Mouse (Mus musculus) thymus, adult 2 months (tissue): Measurements from ENCODE around the gene AB124611. TPM values are rescaled to one million over a fixed set of nuclear protein-coding genes. Genes with fewer than 3 reads are reported as not detected.
"Not testable (repeated sequence)": the region's sequence is repeated elsewhere in the genome, so short reads cannot be mapped to it uniquely, and the experiment has no call there.

Experiments
- DNase-seq: peaks from one replicate; pipeline ENCODE4 v3.0.0; 2021
- H3K27ac ChIP-seq: fragments of 200-500 bp; 2 replicates; pipeline ENCODE4 v1.5.1; 2012; ENCODE audit warnings: low read length, control low read depth; ENCODE audit not compliant: control insufficient read depth, insufficient read depth
- H3K27me3 ChIP-seq: fragments of 200-500 bp; 2 replicates; pipeline ENCODE4 v1.6.1; 2012; ENCODE audit warnings: mild to moderate bottlenecking, low read length, moderate library complexity, mixed read lengths; ENCODE audit not compliant: control insufficient read depth, insufficient read depth
- H3K36me3 ChIP-seq: fragments of 200-500 bp; 2 replicates; pipeline ENCODE4 v1.6.1; 2012; ENCODE audit warnings: mild to moderate bottlenecking, low read length, moderate library complexity; ENCODE audit not compliant: control insufficient read depth, insufficient read depth
- H3K4me1 ChIP-seq: fragments of 200-500 bp; replicated peaks from 2 replicates; pipeline ENCODE4 v1.6.1; 2012; ENCODE audit warnings: low read length; ENCODE audit not compliant: control insufficient read depth, insufficient read depth
- H3K4me3 ChIP-seq: fragments of 200-500 bp; 2 replicates; pipeline ENCODE4 v1.5.1; 2012; ENCODE audit warnings: mild to moderate bottlenecking, low read length, control low read depth, moderate library complexity; ENCODE audit not compliant: control insufficient read depth, insufficient read depth
- CTCF ChIP-seq: fragments of 200-500 bp; IDR thresholded peaks from 2 replicates; pipeline ENCODE4 v1.5.1; 2012; ENCODE audit warnings: mild to moderate bottlenecking, control low read depth, low read length, moderate library complexity, borderline replicate concordance; ENCODE audit not compliant: control insufficient read depth, poor library complexity, insufficient read depth; ENCODE audit errors: extremely low read depth
- POLR2A ChIP-seq: fragments of 200-500 bp; IDR thresholded peaks from 2 replicates; pipeline ENCODE4 v1.6.1; 2012; ENCODE audit warnings: mild to moderate bottlenecking, low read length, control low read depth, moderate library complexity; ENCODE audit not compliant: control insufficient read depth, poor library complexity, insufficient read depth; ENCODE audit errors: extremely low read depth
- WGBS: fragments of 180-500 bp; shearing (Covaris S2); methylation state at CpG from one replicate; pipeline ENCODE4 v1.1.7; 2018; 5-methylcytosine and 5-hydroxymethylcytosine counted together
- polyA plus RNA-seq: library from polyadenylated mRNA; depleted of rRNA; stranded (reverse); fragments of >200 nt; gene quantifications from 2 replicates; pipeline ENCODE4 v1.2.3, GENCODE M21; 2012

The AB124611 gene
- polyA plus RNA-seq, 1 experiment: 31.1 TPM

DNA sequence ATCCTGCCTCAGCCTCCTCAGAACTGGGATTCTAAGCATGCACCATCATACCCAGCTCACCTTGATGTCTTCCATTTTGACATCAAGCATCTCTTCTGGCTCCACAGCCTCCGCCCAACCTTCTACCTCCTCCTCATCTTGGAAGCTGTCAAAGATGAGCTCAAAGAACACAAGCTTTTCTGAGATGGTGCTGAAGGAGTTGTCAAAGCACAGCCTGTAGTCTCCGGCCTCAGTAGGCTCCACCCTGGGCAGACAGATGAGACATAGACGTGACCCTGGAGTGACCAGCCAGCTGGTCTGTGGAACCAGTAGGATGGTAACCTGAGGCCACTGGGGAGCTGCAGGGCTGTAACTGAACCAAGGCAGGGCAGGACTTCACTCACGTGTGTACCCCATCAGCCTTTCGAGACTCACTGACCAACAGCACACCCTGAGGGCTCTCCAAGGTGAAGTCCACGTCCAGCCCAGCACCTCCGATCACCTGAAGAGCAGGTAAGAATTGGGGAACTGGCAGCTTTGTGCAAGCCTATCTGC lies 17.0 kb upstream of the AB124611 start:
- no peak overlapping the region for H3K4me3 ChIP-seq
- H3K27ac ChIP-seq: no peak overlapping the region
- no peak for TF ChIP-seq POLR2A
- TF ChIP-seq CTCF: no peak
- peaks cover 18% of the 10 kb centered on the region for H3K4me1 ChIP-seq
- 91% methylated on average over 7 of the region's 7 CpGs for WGBS
- DNase-seq: no peak
- peaks cover 24% of the 10 kb centered on the region for H3K36me3 ChIP-seq
- H3K27me3 ChIP-seq: no peaks in the 10 kb centered on the region

DNA sequence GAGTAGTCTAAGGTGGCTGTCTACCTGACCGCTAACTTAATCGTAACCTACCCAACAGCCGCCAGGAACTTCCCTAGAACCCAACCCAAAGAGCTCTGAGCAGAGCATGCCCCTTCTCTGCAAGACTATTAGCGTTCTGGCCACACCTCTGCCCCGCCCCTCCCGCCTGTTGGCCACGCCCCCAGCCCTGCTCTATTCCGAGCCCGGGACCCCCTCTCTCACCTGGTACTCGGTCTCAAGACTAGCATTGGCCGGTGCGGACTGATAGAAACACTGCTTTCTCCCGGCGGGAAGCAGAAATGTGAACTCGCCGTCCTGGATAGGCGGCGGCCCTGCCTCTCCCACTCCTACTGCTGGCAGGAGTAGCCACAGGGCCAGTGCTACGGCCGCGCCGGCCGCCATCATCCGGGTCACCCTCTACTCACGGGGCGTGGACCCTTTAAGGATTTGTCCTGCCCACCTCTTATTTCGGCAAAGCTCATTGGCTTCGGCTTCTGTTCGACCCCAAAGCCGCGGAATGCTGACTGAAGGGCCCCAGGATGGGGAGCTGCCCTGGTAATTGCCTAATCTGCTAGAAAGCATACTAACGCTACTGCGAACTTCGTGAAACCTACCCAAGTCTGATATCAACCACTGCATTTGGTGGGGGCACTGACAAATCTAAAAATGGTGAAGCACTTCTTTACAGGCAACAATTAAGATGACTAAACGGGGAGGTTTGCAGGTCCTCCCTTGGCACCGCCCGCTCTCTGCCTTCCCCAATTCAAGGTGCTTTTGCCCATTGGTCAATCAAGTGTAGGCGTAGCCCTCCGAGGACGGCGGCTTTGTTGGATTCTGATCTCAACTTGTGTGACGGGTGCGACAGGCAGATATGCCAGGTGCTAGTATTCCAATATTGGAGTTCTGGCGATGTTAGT lies 15.9 kb upstream of the AB124611 start, which contains the start of gene Tmed1:
Tmed1 (minus strand) TSS at position 481 of the 917 bp plus-strand sequence.
- Histone ChIP-seq H3K4me3 (peak within 1 kb of the TSS; percentile 71), H3K27me3 (no peaks in the 10 kb centered on the region), H3K4me1 (peaks cover 18% of the 10 kb centered on the region), H3K27ac (no peak within 1 kb of the TSS), H3K36me3 (peaks cover 13% of the 10 kb centered on the region)
- WGBS: under 1% methylated on average over 44 of the region's 44 CpGs
- peak; percentile 79 for DNase-seq
- TF ChIP-seq CTCF (no peak), POLR2A (0 out of 2 replicates have a peak, but pooled peaks have one; percentile 25)

DNA sequence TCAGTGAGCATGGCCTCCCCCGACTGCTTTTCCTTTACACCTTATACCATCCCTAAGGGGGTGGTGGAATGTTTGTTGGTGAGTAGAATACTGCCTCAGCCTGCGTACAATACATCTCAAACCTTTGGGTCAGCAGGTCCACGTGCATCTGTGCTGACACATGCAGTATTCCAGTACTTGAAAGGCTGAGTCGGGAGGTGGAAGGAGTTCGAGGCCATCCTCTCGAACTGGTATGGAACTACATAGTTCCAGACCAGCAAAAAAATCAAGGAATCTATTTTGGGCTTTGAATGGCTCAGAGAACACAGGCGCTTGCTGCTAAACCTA lies 15.3 kb upstream of the AB124611 start:
- Histone ChIP-seq H3K4me1 (peaks cover 18% of the 10 kb centered on the region), H3K27ac (no peak overlapping the region), H3K27me3 (no peaks in the 10 kb centered on the region), H3K4me3 (peak overlapping the region; percentile 71), H3K36me3 (peaks cover 7% of the 10 kb centered on the region)
- WGBS: 8% methylated on average over 7 of the region's 7 CpGs
- no peak for DNase-seq
- TF ChIP-seq POLR2A (no peak), CTCF (no peak)

DNA sequence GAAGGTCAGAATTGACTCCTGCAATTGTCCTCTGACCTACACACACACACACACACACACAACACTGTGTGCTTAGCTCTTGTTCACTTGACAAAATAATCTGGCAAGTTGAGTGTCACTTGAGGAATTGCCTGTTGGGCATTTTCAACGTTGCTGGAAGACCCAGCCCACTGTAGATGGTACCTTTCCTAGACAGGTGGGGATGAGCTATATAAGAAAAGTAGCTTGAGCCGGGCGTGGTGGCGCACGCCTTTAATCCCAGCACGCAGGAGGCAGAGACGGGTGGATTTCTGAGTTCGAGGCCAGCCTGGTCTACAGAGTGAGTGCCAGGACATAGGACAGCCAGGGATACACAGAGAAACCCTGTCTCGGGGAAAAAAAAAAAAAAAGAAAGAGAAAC lies 14.9 kb upstream of the AB124611 start:
- Histone ChIP-seq H3K27me3 (no peaks in the 10 kb centered on the region), H3K4me1 (peaks cover 18% of the 10 kb centered on the region), H3K36me3 (peaks cover 3% of the 10 kb centered on the region), H3K4me3 (no peak overlapping the region), H3K27ac (no peak overlapping the region)
- DNase-seq: no peak
- TF ChIP-seq POLR2A (no peak), CTCF (no peak)
- WGBS: 83% methylated on average over 9 of the region's 9 CpGs

DNA sequence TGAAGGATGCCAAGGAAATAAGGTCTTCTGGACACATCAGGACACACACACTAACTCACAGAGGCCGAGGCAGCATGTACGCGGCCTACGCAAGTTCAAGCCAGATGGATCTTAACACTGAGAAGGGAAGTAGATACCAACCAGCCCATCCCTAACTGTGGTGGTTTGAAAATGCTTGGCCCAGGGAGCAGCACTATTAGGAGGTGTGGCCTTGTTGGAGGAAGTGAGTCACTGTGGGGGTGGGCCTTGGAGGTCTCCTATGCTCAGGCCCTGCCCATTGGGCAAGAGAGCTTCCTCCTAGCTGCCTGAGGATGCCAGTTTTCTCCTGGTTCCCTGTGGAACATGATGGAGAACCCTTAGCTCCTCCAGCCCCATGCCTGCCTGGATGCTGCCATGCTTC lies 12.5 kb upstream of the AB124611 start:
- Histone ChIP-seq H3K36me3 (no peaks in the 10 kb centered on the region), H3K27ac (no peak overlapping the region), H3K4me3 (no peak overlapping the region), H3K27me3 (no peaks in the 10 kb centered on the region), H3K4me1 (peaks cover 18% of the 10 kb centered on the region)
- TF ChIP-seq POLR2A (no peak), CTCF (no peak)
- DNase-seq: no peak
- over 99% methylated on average over 4 of the region's 4 CpGs for WGBS

DNA sequence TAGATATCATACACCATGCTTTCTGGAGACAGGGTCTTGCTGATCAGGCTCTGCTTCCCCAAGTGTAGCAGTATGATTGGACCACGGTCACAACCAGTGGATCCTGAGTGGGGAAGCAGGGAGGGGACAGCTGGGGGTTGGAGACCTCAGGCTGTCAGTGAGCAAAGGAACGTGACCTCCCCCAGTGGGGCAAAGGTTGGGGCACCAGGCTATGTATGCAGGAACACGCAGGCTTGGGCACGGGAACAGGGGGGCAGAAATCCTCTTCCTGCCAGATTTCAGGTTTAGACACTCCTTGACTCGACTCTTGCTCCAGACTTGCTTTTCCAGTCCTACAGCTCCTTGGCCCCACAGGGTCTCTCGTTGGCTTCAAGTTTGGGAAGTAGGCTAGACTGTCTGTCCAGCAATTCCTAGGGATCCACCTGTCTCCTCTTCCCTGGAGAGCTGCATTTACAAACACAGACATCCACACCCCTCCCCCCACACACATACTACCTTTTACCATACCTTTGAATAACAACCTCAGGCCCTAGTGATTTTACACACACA lies 8.0 kb upstream of the AB124611 start:
- 86% methylated on average over 6 of the region's 6 CpGs for WGBS
- H3K36me3 ChIP-seq: no peaks in the 10 kb centered on the region
- H3K4me3 ChIP-seq: no peak overlapping the region
- DNase-seq: no peak
- no peak overlapping the region for H3K27ac ChIP-seq
- TF ChIP-seq POLR2A: no peak
- no peak for TF ChIP-seq CTCF
- no peaks in the 10 kb centered on the region for H3K4me1 ChIP-seq
- no peaks in the 10 kb centered on the region for H3K27me3 ChIP-seq

DNA sequence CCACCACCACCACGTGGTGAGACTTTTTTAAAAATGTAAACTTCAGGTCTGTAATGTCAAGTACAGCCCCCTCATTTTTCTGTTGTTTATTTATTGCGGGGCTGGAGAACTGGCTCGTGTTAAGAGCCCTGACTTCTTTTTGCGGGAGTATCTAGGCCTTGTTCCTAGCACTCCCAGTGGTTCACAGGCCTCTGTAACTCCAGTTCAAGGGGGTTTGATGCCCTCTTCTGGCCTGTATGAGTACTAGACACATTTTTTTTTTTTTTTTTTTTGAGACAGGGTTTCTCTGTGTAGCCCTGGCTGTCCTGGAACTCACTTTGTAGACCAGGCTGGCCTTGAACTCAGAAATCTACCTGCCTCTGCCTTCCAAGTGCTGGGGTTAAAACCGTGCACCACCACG lies 7.3 kb upstream of the AB124611 start:
- WGBS: 91% methylated on average over 6 of the region's 6 CpGs
- not testable (repeated sequence) for H3K4me3 ChIP-seq, DNase-seq, H3K4me1 ChIP-seq, H3K27ac ChIP-seq, H3K27me3 ChIP-seq, H3K36me3 ChIP-seq
